Mouse (Mus musculus): ENCODE data around the gene Ppm1d. TPM values are rescaled to one million over a fixed set of nuclear protein-coding genes. Genes with fewer than 3 reads are reported as not detected.

Gene Ppm1d
- polyA plus RNA-seq, 1 experiment = 14.0 TPM

- no peaks in the 10 kb centered on the region for H3K4me1 ChIP-seq (ENCODE audit: control insufficient read depth, insufficient read depth, low read length)
- TF ChIP-seq CTCF (IDR thresholded peaks at IDR 0.05; ENCODE audit: low read depth, low read length) (no peak), POLR2A (IDR thresholded peaks at IDR 0.05; ENCODE audit: borderline replicate concordance, low read depth, low read length) (no peak)
Measured at GRCm38 (mm10) chr11:85299880-85300279, 11.2 kb upstream of the Ppm1d start.

DNA sequence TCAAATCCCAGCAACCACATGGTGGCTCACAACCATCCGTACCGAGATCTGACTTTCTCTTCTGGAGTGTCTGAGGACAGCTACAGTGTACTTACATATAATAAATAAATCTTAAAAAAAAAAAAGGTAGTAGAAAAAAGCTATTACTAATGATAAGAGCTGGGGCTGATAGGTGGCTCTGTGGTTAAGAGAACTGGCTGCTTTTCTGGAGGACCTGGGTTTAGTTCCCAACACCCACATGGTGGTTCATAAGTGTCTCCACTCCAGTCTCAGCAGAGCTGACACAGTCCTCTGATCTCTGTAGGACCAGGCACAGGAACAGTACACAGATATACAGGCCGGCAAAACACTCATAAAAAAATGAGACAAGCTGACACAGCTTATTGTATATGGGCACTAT is 9.9 kb upstream of the Ppm1d start:
- TF ChIP-seq CTCF (IDR thresholded peaks at IDR 0.05; ENCODE audit: low read depth, low read length) (no peak), POLR2A (IDR thresholded peaks at IDR 0.05; ENCODE audit: borderline replicate concordance, low read depth, low read length) (no peak)

More at GRCm38 (mm10) chr11:85299880-85300279, 11.2 kb upstream of the Ppm1d start:
- H3K27ac ChIP-seq (ENCODE audit: insufficient read depth, low read depth, low read length) = no peak overlapping the region
- H3K4me3 ChIP-seq (ENCODE audit: insufficient read depth, low read length) = no peak overlapping the region

GRCm38 (mm10) chr11:85301836-85302235 is 9.2 kb upstream of the Ppm1d start:
- TF ChIP-seq POLR2A (IDR thresholded peaks at IDR 0.05; ENCODE audit: borderline replicate concordance, low read depth, low read length) = no peak
- TF ChIP-seq CTCF (IDR thresholded peaks at IDR 0.05; ENCODE audit: low read depth, low read length) = no peak
- Histone ChIP-seq H3K4me1 (ENCODE audit: control insufficient read depth, insufficient read depth, low read length) (no peaks in the 10 kb centered on the region), H3K4me3 (ENCODE audit: insufficient read depth, low read length) (no peak overlapping the region)

More for the DNA sequence above, 9.9 kb upstream of the Ppm1d start:
- H3K4me1 ChIP-seq (ENCODE audit: control insufficient read depth, insufficient read depth, low read length) = no peaks in the 10 kb centered on the region
- H3K27ac ChIP-seq (ENCODE audit: insufficient read depth, low read depth, low read length) = no peak overlapping the region
- no peak overlapping the region for H3K4me3 ChIP-seq (ENCODE audit: insufficient read depth, low read length)

DNA sequence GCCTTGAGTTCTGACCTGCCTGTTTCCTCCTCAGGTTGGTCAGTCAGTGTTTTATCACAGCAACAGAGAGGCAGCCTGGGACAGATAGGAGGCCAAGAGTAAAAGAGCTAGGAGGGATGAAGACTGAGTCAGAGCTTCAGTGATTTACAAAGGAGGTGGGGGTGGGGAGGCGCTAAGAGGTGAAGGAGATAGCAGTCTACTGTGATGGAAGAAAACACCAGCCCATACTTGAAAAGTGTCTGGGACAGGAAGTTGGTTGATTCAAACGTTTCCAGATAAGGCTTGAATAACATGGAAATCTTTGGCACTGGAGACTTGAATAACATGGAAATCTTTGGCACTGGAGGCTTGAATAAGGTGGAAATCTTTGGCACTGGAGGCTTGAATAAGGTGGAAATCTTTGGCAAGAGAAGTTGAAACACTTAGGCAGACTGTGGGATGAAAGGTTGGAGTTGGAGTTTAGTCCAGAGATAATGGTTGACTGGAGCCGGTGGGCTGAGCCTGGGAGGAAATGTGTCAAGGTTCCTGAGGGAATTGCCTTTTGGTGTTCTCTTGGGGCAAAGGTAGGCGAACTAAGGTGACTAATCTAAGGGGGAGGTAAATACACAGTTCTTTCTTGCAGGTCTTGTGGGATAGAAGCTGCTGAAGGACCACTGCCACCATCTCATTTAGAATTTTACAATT is 4.3 kb upstream of the Ppm1d start:
- Histone ChIP-seq H3K27ac (ENCODE audit: insufficient read depth, low read depth, low read length) (no peak overlapping the region), H3K4me3 (ENCODE audit: insufficient read depth, low read length) (no peak overlapping the region), H3K4me1 (ENCODE audit: control insufficient read depth, insufficient read depth, low read length) (peaks cover 5% of the 10 kb centered on the region; the same call in 1 of the 2 replicates)
- TF ChIP-seq POLR2A (IDR thresholded peaks at IDR 0.05; ENCODE audit: borderline replicate concordance, low read depth, low read length) (no peak), CTCF (IDR thresholded peaks at IDR 0.05; ENCODE audit: low read depth, low read length) (no peak)

More at GRCm38 (mm10) chr11:85301836-85302235, 9.2 kb upstream of the Ppm1d start:
- H3K27ac ChIP-seq (ENCODE audit: insufficient read depth, low read depth, low read length) = no peak overlapping the region

- no peak for TF ChIP-seq POLR2A (IDR thresholded peaks at IDR 0.05; ENCODE audit: borderline replicate concordance, low read depth, low read length)
- TF ChIP-seq CTCF (IDR thresholded peaks at IDR 0.05; ENCODE audit: low read depth, low read length) = no peak
- H3K4me3 ChIP-seq (ENCODE audit: insufficient read depth, low read length) = no peak overlapping the region
- H3K4me1 ChIP-seq (ENCODE audit: control insufficient read depth, insufficient read depth, low read length) = peaks cover 12% of the 10 kb centered on the region
- H3K27ac ChIP-seq (ENCODE audit: insufficient read depth, low read depth, low read length) = no peak overlapping the region
Measured at GRCm38 (mm10) chr11:85308799-85309198, 2.2 kb upstream of the Ppm1d start.

DNA sequence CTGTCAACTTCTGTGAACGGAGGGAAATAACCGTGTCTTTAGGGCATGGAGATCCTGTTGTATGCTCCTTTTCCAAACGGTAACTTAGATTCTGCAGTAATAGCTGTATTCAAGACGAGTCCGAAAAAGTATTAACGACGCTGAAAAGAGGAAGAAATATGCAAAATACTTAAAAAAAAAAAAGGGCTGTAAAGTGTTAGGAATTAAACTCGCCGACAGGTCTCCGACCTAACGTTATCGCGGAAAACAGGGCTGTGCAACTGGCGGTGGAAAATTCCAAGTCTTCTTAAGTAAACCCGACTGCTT is 684 bp upstream of the Ppm1d start:
- TF ChIP-seq POLR2A (IDR thresholded peaks at IDR 0.05; ENCODE audit: borderline replicate concordance, low read depth, low read length) (no peak), CTCF (IDR thresholded peaks at IDR 0.05; ENCODE audit: low read depth, low read length) (no peak)
- H3K27ac ChIP-seq (ENCODE audit: insufficient read depth, low read depth, low read length) = peak overlapping the region; percentile 84
- H3K4me3 ChIP-seq (ENCODE audit: insufficient read depth, low read length) = peak overlapping the region; percentile 70
- peaks cover 13% of the 10 kb centered on the region for H3K4me1 ChIP-seq (ENCODE audit: control insufficient read depth, insufficient read depth, low read length)

GRCm38 (mm10) chr11:85311645-85312490 is 824 bp downstream of the Ppm1d start:
- Histone ChIP-seq H3K4me3 (ENCODE audit: insufficient read depth, low read length) (peak overlapping the region; percentile 88), H3K27ac (ENCODE audit: insufficient read depth, low read depth, low read length) (peak overlapping the region; percentile 71), H3K4me1 (ENCODE audit: control insufficient read depth, insufficient read depth, low read length) (peaks cover 19% of the 10 kb centered on the region)
- TF ChIP-seq CTCF (IDR thresholded peaks at IDR 0.05; ENCODE audit: low read depth, low read length) = no peak
- no peak for TF ChIP-seq POLR2A (IDR thresholded peaks at IDR 0.05; ENCODE audit: borderline replicate concordance, low read depth, low read length)

DNA sequence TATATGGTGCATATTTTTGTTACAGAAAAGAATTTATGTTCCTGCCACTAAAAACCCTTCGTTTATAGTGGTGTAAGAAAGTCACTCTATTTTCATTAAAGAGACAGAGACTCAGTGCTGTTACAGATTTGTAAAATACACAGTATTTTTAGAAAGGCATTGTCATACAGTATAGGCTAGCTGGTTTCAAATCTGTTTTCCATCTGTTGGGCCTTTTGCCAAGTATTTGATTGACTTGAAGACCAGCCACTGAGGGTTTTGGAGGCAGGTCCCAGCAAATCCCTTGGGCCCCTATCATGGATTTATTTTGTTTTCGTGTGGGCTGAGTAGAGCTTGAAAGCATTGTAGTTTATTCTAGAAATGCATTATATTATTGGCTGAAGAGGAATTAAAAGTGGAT is 1.8 kb downstream of the Ppm1d start:
- Histone ChIP-seq H3K4me1 (ENCODE audit: control insufficient read depth, insufficient read depth, low read length) (peaks cover 19% of the 10 kb centered on the region), H3K27ac (ENCODE audit: insufficient read depth, low read depth, low read length) (no peak overlapping the region), H3K4me3 (ENCODE audit: insufficient read depth, low read length) (no peak overlapping the region)
- TF ChIP-seq POLR2A (IDR thresholded peaks at IDR 0.05; ENCODE audit: borderline replicate concordance, low read depth, low read length) (no peak), CTCF (IDR thresholded peaks at IDR 0.05; ENCODE audit: low read depth, low read length) (no peak)

GRCm38 (mm10) chr11:85313361-85313760 is 2.3 kb downstream of the Ppm1d start:
- TF ChIP-seq POLR2A (IDR thresholded peaks at IDR 0.05; ENCODE audit: borderline replicate concordance, low read depth, low read length) (no peak), CTCF (IDR thresholded peaks at IDR 0.05; ENCODE audit: low read depth, low read length) (no peak)
- 0 out of 2 replicates have a peak overlapping the region, but pooled peaks have one; percentile 16 for H3K4me3 ChIP-seq (ENCODE audit: insufficient read depth, low read length)
- peaks cover 19% of the 10 kb centered on the region for H3K4me1 ChIP-seq (ENCODE audit: control insufficient read depth, insufficient read depth, low read length)
- H3K27ac ChIP-seq (ENCODE audit: insufficient read depth, low read depth, low read length) = no peak overlapping the region
